Mouse (Mus musculus) liver, adult 2 months (tissue): Measurements from ENCODE around the gene Sept9. TPM values are rescaled to one million over a fixed set of nuclear protein-coding genes. Genes with fewer than 3 reads are reported as not detected.
A peak's percentile ranks its signal among the peaks of the same experiment; 100 is the strongest.

ENCODE experiments used
- DNase-seq: peaks from one replicate; pipeline ENCODE4 v3.0.0-alpha.2; 2011; ENCODE audit warnings: low read depth, low spot score; ENCODE audit errors: extremely low read depth
- H3K27ac ChIP-seq: fragments of 200-500 bp; replicated peaks from 2 replicates; pipeline ENCODE4 v1.5.1; 2012; ENCODE audit warnings: low read depth, mild to moderate bottlenecking, control low read depth, inconsistent platforms, low read length; ENCODE audit not compliant: insufficient read depth
- H3K27me3 ChIP-seq: fragments of 200-500 bp; 2 replicates; pipeline ENCODE4 v1.6.1; 2012; ENCODE audit warnings: mild to moderate bottlenecking, moderate library complexity, low read length, inconsistent platforms; ENCODE audit not compliant: control insufficient read depth, insufficient read depth
- H3K36me3 ChIP-seq: fragments of 200-500 bp; 2 replicates; pipeline ENCODE4 v1.6.1; 2012; ENCODE audit warnings: low read length, inconsistent platforms; ENCODE audit not compliant: control insufficient read depth, insufficient read depth
- H3K4me1 ChIP-seq: fragments of 200-500 bp; 2 replicates; pipeline ENCODE4 v1.6.1; 2011; ENCODE audit warnings: low read length; ENCODE audit not compliant: control insufficient read depth, insufficient read depth
- H3K4me3 ChIP-seq: fragments of 200-500 bp; 2 replicates; pipeline ENCODE4 v1.5.1; 2011; ENCODE audit warnings: low read depth, mild to moderate bottlenecking, control low read depth, low read length, moderate library complexity; ENCODE audit not compliant: insufficient read depth
- H3K79me2 ChIP-seq: fragments of 200-500 bp; 2 replicates; pipeline ENCODE4 v1.6.1; 2012; ENCODE audit warnings: inconsistent platforms, mild to moderate bottlenecking, low read length, moderate library complexity; ENCODE audit not compliant: control insufficient read depth, insufficient read depth
- H3K9ac ChIP-seq: fragments of 200-500 bp; 2 replicates; pipeline ENCODE4 v1.6.1; 2012; ENCODE audit warnings: low read depth, mild to moderate bottlenecking, control low read depth, inconsistent platforms, low read length
- CTCF ChIP-seq: fragments of 200-500 bp; IDR thresholded peaks from 2 replicates; pipeline ENCODE4 v1.5.1; 2011; ENCODE audit warnings: low read depth, low read length, control low read depth
- POLR2A ChIP-seq: fragments of 200-500 bp; IDR thresholded peaks from 2 replicates; pipeline ENCODE4 v1.6.1; 2011; ENCODE audit warnings: low read length, control low read depth; ENCODE audit not compliant: insufficient read depth; ENCODE audit errors: extremely low read depth
- WGBS: fragments of 180-500 bp; shearing (Covaris S2); methylation state at CpG from one replicate; pipeline ENCODE4 v1.1.7; 2018; 5-methylcytosine and 5-hydroxymethylcytosine counted together
- polyA plus RNA-seq: library from polyadenylated mRNA; depleted of rRNA; stranded (reverse); fragments of >200 nt; gene quantifications from 2 replicates; pipeline ENCODE4 v1.2.3, GENCODE M21; 2012
- total RNA-seq: library from RNA; depleted of rRNA; stranded (reverse); fragments of >200 nt; gene quantifications from 2 replicates; pipeline ENCODE4 v1.2.3, GENCODE M21; 2014

Sept9 gene
- total and polyA plus RNA-seq, 2 experiments = 18.8 to 21.2 TPM

DNA sequence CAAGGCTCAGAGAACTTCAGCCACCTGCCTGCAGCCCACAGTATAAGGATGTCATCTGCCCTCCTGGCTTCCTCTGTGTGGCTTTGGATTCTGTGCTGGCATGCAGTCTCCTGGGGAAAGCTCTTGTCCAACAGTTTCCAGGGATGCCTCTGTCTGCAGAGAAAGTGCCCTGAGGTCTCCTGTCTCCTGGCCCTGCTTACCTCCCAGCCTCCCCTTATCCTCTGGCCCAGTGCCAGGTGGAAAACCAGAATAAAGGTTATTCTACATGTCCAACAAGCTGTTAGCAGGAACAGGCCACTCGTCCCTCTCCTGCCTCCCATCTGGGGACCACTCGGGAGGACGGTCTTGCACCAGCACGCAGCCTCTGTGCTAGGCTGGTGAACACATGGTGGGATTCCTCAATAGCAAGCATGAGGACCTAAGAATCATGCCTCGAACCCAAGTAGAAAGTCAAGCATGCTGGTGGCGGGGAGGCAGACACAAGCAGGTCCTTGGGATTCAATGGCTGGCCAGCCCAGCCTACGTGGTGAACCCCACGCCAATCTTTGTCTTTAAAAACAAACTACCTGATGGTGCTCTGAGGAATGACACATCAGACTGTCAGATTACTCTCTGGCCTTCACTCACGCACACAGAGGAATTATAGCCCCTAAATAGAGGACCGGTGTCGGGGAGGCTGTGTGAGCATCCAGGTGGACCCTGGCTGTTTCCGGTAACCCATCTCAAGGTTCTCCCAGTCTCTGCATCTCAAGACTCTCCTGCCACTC lies 111.1 kb downstream of the Sept9 start:
- H3K9ac ChIP-seq = peak overlapping the region; percentile 11
- TF ChIP-seq CTCF (no peak), POLR2A (no peak)
- H3K4me1 ChIP-seq = peaks cover 78% of the 10 kb centered on the region
- no peak overlapping the region for H3K4me3 ChIP-seq
- peak overlapping the region; percentile 47; the same call in 1 of the 2 replicates for H3K27ac ChIP-seq
- peak; percentile 55 for DNase-seq
- WGBS = 72% methylated on average over 12 of the region's 12 CpGs
- H3K27me3 ChIP-seq = no peaks in the 10 kb centered on the region
- H3K79me2 ChIP-seq = peaks cover 49% of the 10 kb centered on the region; the same call in 1 of the 2 replicates
- H3K36me3 ChIP-seq = no peaks in the 10 kb centered on the region

DNA sequence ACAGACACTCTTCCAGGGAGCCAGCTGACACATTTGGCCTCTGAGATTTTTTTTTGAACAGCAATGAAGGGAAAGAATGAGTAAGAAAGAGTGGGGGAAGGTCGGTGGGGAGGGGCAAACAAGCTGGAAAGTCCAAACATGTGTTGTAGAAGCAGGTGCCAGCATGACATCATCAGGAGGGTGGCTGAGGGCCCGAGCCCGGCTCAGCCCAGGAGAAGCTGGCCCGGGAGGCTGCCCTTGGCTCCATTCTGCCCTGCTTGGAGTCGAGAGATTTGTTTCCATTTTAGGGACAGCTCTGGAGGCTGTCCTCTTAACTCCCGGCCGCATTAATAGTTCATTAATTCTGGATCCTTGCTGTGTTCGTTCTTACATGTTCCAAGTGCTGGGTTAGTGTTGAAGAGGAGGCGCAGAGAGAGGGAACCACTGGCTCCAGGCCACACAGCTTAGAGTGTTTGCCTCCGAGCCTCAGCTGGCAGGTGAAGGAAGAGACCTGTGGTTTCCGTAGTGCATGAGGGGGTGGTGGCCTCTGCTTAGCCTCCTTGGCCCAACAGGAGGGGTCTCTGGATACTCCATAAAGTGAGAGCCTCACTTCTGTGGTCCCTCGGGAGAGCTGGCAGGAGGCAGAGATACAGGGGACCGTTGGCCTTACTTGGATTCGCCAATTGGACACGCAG lies 111.8 kb downstream of the Sept9 start:
- Histone ChIP-seq H3K27me3 (no peaks in the 10 kb centered on the region), H3K9ac (peak overlapping the region; percentile 43; the same call in 1 of the 2 replicates), H3K79me2 (peaks cover 45% of the 10 kb centered on the region; the same call in 1 of the 2 replicates), H3K4me3 (no peak overlapping the region), H3K4me1 (peaks cover 82% of the 10 kb centered on the region), H3K36me3 (no peaks in the 10 kb centered on the region), H3K27ac (peak overlapping the region; percentile 40)
- peak; percentile 87 for DNase-seq
- 14% methylated on average over 15 of the region's 15 CpGs for WGBS
- TF ChIP-seq POLR2A (no peak), CTCF (no peak)

DNA sequence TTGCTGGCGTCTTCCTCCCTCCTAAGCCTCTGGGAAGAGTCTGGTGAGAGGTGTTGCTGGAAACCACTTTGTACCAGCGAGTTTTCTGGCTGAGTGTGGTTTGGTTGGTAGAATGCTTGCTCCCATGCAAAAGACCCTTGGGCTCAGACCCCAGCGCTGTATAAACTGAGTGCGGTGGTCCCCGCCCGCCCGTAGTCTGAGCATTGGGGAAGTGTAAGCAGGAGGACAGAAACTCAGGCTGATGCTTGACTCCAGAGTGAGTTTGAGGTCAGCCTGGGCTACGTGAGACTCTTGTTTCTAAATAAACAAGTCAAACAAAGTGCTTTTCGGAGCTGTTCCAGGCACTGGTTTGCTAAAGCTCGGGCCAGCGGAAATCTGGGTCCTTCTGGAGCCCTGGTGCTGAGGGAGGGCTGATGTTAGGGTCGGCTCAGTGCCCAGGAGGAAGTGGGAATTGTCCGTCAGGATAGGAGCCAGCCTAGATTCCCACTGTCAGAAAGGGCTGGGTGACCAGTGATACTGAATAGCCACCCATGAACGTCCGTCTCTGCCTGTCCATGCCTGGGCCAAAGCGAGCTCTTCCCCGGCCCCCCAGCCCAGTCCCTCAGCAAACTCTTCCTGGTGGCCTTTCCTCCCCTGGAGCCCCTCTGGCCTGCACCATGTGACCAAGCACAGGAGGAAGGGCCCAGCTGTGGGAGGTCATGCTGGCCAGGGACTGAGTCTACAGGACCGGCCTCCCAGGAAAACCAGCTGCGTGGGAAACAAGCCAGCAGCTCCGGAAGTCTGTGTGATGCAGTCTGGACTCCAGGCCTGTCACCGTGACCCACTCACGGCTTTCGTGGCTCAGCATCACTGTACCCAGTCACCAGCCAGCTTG lies 112.8 kb downstream of the Sept9 start:
- Histone ChIP-seq H3K4me1 (peaks cover 79% of the 10 kb centered on the region), H3K4me3 (no peak overlapping the region), H3K27ac (peak overlapping the region; percentile 53), H3K27me3 (no peaks in the 10 kb centered on the region), H3K36me3 (no peaks in the 10 kb centered on the region), H3K79me2 (peaks cover 46% of the 10 kb centered on the region; the same call in 1 of the 2 replicates), H3K9ac (no peak overlapping the region)
- TF ChIP-seq POLR2A = no peak
- no peak for TF ChIP-seq CTCF
- peak; percentile 73 for DNase-seq
- WGBS = 36% methylated on average over 23 of the region's 23 CpGs

DNA sequence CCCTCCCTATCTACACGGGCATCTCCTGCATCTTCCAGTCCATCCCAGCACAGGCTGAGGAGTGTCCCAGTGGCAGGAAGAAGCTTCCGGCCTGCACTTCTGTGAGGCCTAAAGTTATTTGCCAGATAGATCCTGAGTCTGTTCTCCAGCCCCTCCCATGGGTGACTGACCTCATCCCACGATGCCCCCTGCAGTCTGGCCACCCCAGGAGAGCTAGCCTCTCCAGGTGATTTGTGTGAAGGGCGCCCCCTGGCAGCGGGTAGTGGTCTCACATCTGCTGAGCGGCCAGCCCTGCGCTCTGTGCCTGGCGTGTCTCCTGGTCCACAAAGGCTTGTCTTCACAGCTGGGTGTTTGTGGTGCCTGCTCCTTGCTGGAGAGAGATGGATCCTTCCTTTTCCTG lies 113.5 kb downstream of the Sept9 start:
- H3K9ac ChIP-seq = no peak overlapping the region
- peak; percentile 75 for TF ChIP-seq CTCF
- TF ChIP-seq POLR2A = 0 out of 2 replicates have a peak, but pooled peaks have one; percentile 4
- H3K36me3 ChIP-seq = no peaks in the 10 kb centered on the region
- no peak for DNase-seq
- H3K4me3 ChIP-seq = no peak overlapping the region
- peak overlapping the region; percentile 53 for H3K27ac ChIP-seq
- H3K79me2 ChIP-seq = peaks cover 50% of the 10 kb centered on the region; the same call in 1 of the 2 replicates
- 48% methylated on average over 8 of the region's 8 CpGs for WGBS
- H3K27me3 ChIP-seq = no peaks in the 10 kb centered on the region
- peaks cover 82% of the 10 kb centered on the region for H3K4me1 ChIP-seq

GRCm38 (mm10) chr11:117313446-117313845 lies 114.0 kb downstream of the Sept9 start:
- H3K36me3 ChIP-seq = no peaks in the 10 kb centered on the region
- no peak for TF ChIP-seq CTCF
- TF ChIP-seq POLR2A = no peak
- H3K27ac ChIP-seq = 0 out of 2 replicates have a peak overlapping the region, but pooled peaks have one; percentile 13
- no peak overlapping the region for H3K4me3 ChIP-seq
- no peak for DNase-seq
- peaks cover 47% of the 10 kb centered on the region; the same call in 1 of the 2 replicates for H3K79me2 ChIP-seq
- H3K4me1 ChIP-seq = peaks cover 83% of the 10 kb centered on the region
- no peak overlapping the region for H3K9ac ChIP-seq
- no peaks in the 10 kb centered on the region for H3K27me3 ChIP-seq
- 79% methylated on average over 7 of the region's 7 CpGs for WGBS
